Mouse (Mus musculus): ENCODE data around the gene Lrp1. TPM values are rescaled to one million over a fixed set of nuclear protein-coding genes. Genes with fewer than 3 reads are reported as not detected.

Gene Lrp1
- total and polyA plus RNA-seq, 3 experiments = 3.1 to 51.2 (median 11.8) TPM

DNA sequence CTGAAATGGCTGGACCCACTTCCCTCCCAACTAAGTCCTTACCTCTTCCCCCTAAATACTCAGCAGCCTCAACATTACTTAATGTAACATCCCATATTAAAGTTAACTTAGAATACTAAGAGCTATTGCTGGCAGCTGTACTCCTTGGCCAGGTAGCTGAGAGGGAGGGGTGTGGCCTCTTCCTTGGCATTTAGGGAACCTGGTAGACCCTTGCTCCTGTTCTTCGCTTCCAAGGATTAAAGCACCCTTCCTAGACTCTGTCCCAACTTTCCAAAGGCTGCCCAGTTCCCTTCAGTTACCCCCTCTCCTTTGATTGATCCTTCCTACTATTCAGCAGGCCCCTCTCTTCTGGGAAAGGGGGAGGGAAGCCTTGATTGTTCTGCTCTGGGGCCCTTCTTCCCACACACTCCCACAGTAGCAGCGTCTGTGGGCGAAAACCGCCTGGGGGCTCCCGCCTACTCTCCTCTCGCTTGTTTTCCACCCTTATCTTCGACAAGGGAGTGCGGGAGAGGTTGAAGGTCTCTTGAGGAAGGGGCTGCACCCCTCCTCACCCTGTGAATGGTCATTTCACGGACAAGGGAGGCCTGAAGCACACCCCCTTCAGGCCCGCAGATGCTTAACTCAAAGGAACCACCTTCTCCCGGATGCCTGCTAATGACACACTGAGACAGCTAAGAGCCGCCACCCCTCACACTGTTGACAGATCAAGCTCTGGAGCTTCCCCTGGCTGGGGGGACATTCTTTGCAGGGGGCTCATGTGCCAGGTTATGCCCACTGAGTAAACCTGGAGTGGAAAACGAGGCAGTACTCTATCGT lies 44.6 kb upstream of the Lrp1 start:
- Histone ChIP-seq H3K79me2 (replicated peaks; ENCODE audit: control insufficient read depth, extremely low read depth, insufficient read depth, poor library complexity, severe bottlenecking) (no peaks in the 10 kb centered on the region), H3K4me1 (ENCODE audit: control insufficient read depth in 1 of 2, insufficient read depth in 2 of 2) (peaks cover 21 to 70% of the 10 kb centered on the region in 2 experiments), H3K36me3 (replicated peaks in 1 of 2; ENCODE audit: control insufficient read depth in 1 of 2, insufficient read depth in 1 of 2, low read length in 1 of 2) (peaks cover 0 to 23% of the 10 kb centered on the region in 2 experiments), H3K4me3 (replicated peaks in 1 of 3; ENCODE audit: low read depth in 2 of 3, low read length in 2 of 3, poor library complexity in 1 of 3) (peak overlapping the region; percentile 56 to 72 (median 61)), H3K9ac (ENCODE audit: insufficient read depth, low read depth) (no peak overlapping the region; the same call in 1 of the 2 replicates), H3K4me2 (ENCODE audit: insufficient read depth, low read depth, poor library complexity, severe bottlenecking) (0 out of 2 replicates have a peak overlapping the region, but pooled peaks have one; percentile 77), H3K27me3 (replicated peaks) (peaks cover 26% of the 10 kb centered on the region), H3K9me3 (replicated peaks; ENCODE audit: low read length) (no peaks in the 10 kb centered on the region), H3K27ac (ENCODE audit: insufficient read depth, low read depth) (no peak overlapping the region)
- in situ Hi-C loops (cut with MboI; ENCODE audit: low pct_ligation_motif_present, low pct_unique_long_range_greater_than_20kb, low sequenced_read_pairs) (no loop called here), dilution Hi-C loops (cut with MboI; ENCODE audit: extremely low pct_ligation_motif_present, extremely low pct_unique_long_range_greater_than_20kb, low sequenced_read_pairs) (no loop called here)
- DNase-seq (ENCODE audit: extremely low read depth) = no peak
- TF ChIP-seq GABPA (IDR thresholded peaks at IDR 0.05; ENCODE audit: insufficient replicate concordance, low read depth, low read length) = no peak
- TF ChIP-seq ELF1 (IDR thresholded peaks at IDR 0.05; ENCODE audit: low read depth, low read length) = no peak
- no peak for TF ChIP-seq RCOR1 (conservative IDR thresholded peaks at IDR 0.05; ENCODE audit: low read depth, low read length)
- no peak for TF ChIP-seq MAX (IDR thresholded peaks at IDR 0.05; ENCODE audit: low read length)
- TF ChIP-seq ZKSCAN1 (IDR thresholded peaks at IDR 0.05; ENCODE audit: borderline replicate concordance, low read depth, low read length) = no peak
- TF ChIP-seq ZMIZ1 (IDR thresholded peaks at IDR 0.05; ENCODE audit: low read depth, low read length) = no peak

GRCm38 (mm10) chr10:127664891-127665290 lies 43.9 kb upstream of the Lrp1 start:
- TF ChIP-seq CTCF (conservative IDR thresholded peaks at IDR 0.05 in 1 of 2, IDR thresholded peaks at IDR 0.05 in 1 of 2; ENCODE audit: low read depth in 2 of 2, low read length in 2 of 2) (no peak), ELF1 (IDR thresholded peaks at IDR 0.05; ENCODE audit: low read depth, low read length) (no peak), MAFK (IDR thresholded peaks at IDR 0.05; ENCODE audit: insufficient replicate concordance, low read length) (no peak), JUND (conservative IDR thresholded peaks at IDR 0.05; ENCODE audit: low read depth, low read length) (no peak), SMC3 (IDR thresholded peaks at IDR 0.05; ENCODE audit: low read depth, low read length) (no peak), IRF4 (IDR thresholded peaks at IDR 0.05; ENCODE audit: low read depth, low read length) (no peak), ZKSCAN1 (IDR thresholded peaks at IDR 0.05; ENCODE audit: borderline replicate concordance, low read depth, low read length) (no peak), ZMIZ1 (IDR thresholded peaks at IDR 0.05; ENCODE audit: low read depth, low read length) (no peak), ZC3H11A (IDR thresholded peaks at IDR 0.05; ENCODE audit: low read depth, low read length) (no peak), MXI1 (IDR thresholded peaks at IDR 0.05; ENCODE audit: low read depth, low read length) (no peak), POLR2A (IDR thresholded peaks at IDR 0.05; ENCODE audit: low read depth, low read length) (no peak), UBTF (IDR thresholded peaks at IDR 0.05; ENCODE audit: low read depth, low read length) (no peak), SIN3A (IDR thresholded peaks at IDR 0.05; ENCODE audit: low read length) (no peak), HCFC1 (IDR thresholded peaks at IDR 0.05; ENCODE audit: low read depth, low read length) (no peak), USF2 (conservative IDR thresholded peaks at IDR 0.05; ENCODE audit: low read depth, low read length) (no peak), MYC (IDR thresholded peaks at IDR 0.05; ENCODE audit: low read depth, low read length) (no peak), NELFE (IDR thresholded peaks at IDR 0.05; ENCODE audit: low read depth, low read length) (no peak), JUN (IDR thresholded peaks at IDR 0.05; ENCODE audit: insufficient read depth, low read depth, low read length) (no peak), POLR2AphosphoS2 (IDR thresholded peaks at IDR 0.05; ENCODE audit: low read depth, low read length) (no peak)

More at GRCm38 (mm10) chr10:127664891-127665290, 43.9 kb upstream of the Lrp1 start:
- H3K9ac ChIP-seq (ENCODE audit: insufficient read depth, low read depth) = no peak overlapping the region
- dilution Hi-C loops (cut with MboI; ENCODE audit: extremely low pct_ligation_motif_present, extremely low pct_unique_long_range_greater_than_20kb, low sequenced_read_pairs) (no loop called here), in situ Hi-C loops (cut with MboI; ENCODE audit: low pct_ligation_motif_present, low pct_unique_long_range_greater_than_20kb, low sequenced_read_pairs) (no loop called here)
- H3K4me2 ChIP-seq (ENCODE audit: insufficient read depth, low read depth, poor library complexity, severe bottlenecking) = no peak overlapping the region
- H3K36me3 ChIP-seq (replicated peaks in 1 of 2; ENCODE audit: control insufficient read depth in 1 of 2, insufficient read depth in 1 of 2, low read length in 1 of 2) = peaks cover 5 to 30% of the 10 kb centered on the region in 2 experiments
- peaks cover 26% of the 10 kb centered on the region for H3K27me3 ChIP-seq (replicated peaks)
- no peaks in the 10 kb centered on the region for H3K79me2 ChIP-seq (replicated peaks; ENCODE audit: control insufficient read depth, extremely low read depth, insufficient read depth, poor library complexity, severe bottlenecking)
- H3K4me3 ChIP-seq (replicated peaks in 1 of 3; ENCODE audit: low read depth in 2 of 3, low read length in 2 of 3, poor library complexity in 1 of 3) = no peak overlapping the region
- peaks cover 21 to 70% of the 10 kb centered on the region in 2 experiments for H3K4me1 ChIP-seq (ENCODE audit: control insufficient read depth in 1 of 2, insufficient read depth in 2 of 2)
- DNase-seq (ENCODE audit: extremely low read depth) = no peak
- no peak overlapping the region for H3K27ac ChIP-seq (ENCODE audit: insufficient read depth, low read depth)
- H3K9me3 ChIP-seq (replicated peaks; ENCODE audit: low read length) = no peaks in the 10 kb centered on the region
